Mouse (Mus musculus): ENCODE results near the gene Hectd2.

DNA sequence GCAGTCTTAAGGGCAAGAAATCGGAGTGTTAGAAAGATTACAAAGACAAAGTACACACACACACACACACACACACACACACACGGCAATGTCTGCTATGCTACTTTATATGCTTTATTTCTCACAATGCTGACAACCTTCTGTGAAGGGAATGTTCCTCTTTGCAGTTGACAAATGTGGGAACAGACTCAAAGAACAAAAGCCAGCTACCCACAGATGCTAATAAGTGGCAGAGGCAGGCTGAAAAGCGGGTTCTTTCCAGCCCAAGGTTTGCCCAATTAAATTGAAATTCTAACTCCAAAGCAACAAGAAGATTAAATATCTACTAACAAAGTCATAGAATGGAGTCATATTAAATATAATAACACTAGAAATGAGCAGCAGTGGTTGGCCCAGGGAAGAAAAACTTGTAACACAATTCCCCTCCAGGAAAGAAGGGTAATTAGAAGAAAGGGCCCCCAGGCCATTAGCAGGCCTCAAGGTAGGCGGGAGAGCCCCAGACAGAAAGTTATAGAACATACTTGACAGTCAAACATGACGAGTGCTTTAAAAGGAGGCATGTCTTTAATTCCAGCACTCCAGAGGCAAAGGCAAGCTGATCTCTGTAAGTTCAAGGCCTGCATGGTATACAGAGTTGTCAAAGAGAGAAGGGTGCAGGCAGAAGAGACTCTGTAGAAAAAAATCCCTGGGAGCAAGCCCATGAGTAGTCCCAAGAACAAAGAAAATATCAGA lies 115.4 kb downstream of the Hectd2 start:
- TF ChIP-seq CTCF (IDR thresholded peaks at IDR 0.05; ENCODE audit: insufficient read depth, low read depth, low read length) (no peak), POLR2A (IDR thresholded peaks at IDR 0.05; ENCODE audit: insufficient read depth, low read depth, low read length) (no peak)
